Mouse (Mus musculus): ENCODE data around the gene Ifnar1.

Gene Ifnar1

GRCm38 (mm10) chr16:91461773-91462181, 23.3 kb upstream of the Ifnar1 start:
- DNase-seq = no peak

GRCm38 (mm10) chr16:91462644-91463043, 22.4 kb upstream of the Ifnar1 start:
- DNase-seq = peak; percentile 81

- no peak for DNase-seq
These were observed 21.6 kb upstream of the Ifnar1 start for GRCm38 (mm10) chr16:91463400-91463799.

GRCm38 (mm10) chr16:91463836-91464400, 21.1 kb upstream of the Ifnar1 start:
- no peak for DNase-seq

GRCm38 (mm10) chr16:91464594-91465504, 20.2 kb upstream of the Ifnar1 start:
- DNase-seq = peak; percentile 85

GRCm38 (mm10) chr16:91465505-91466240, 19.4 kb upstream of the Ifnar1 start:
- DNase-seq = no peak

- no peak for DNase-seq
These were observed 18.5 kb upstream of the Ifnar1 start for GRCm38 (mm10) chr16:91466566-91466965.

GRCm38 (mm10) chr16:91470470-91470869, 14.6 kb upstream of the Ifnar1 start:
- no peak for DNase-seq

- no peak for DNase-seq
These were observed 13.6 kb upstream of the Ifnar1 start for GRCm38 (mm10) chr16:91471481-91471880.

GRCm38 (mm10) chr16:91475753-91476152, 9.3 kb upstream of the Ifnar1 start:
- DNase-seq = no peak

- DNase-seq = no peak
These were observed 7.0 kb upstream of the Ifnar1 start for GRCm38 (mm10) chr16:91478067-91478466.

- no peak for DNase-seq
These were observed 4.5 kb upstream of the Ifnar1 start for GRCm38 (mm10) chr16:91480517-91480916.

GRCm38 (mm10) chr16:91484387-91484786, 651 bp upstream of the Ifnar1 start:
- peak; percentile 29 for DNase-seq

- DNase-seq = no peak
These were observed 803 bp downstream of the Ifnar1 start for GRCm38 (mm10) chr16:91485841-91486240.

- no peak for DNase-seq
These were observed 3.0 kb downstream of the Ifnar1 start for GRCm38 (mm10) chr16:91488066-91488465.

GRCm38 (mm10) chr16:91490897-91491296, 5.9 kb downstream of the Ifnar1 start:
- DNase-seq = no peak

- DNase-seq = no peak
These were observed 6.4 kb downstream of the Ifnar1 start for GRCm38 (mm10) chr16:91491473-91491872.

- DNase-seq = no peak
These were observed 10.5 kb downstream of the Ifnar1 start for GRCm38 (mm10) chr16:91495501-91495900.

- DNase-seq = no peak
These were observed 11.2 kb downstream of the Ifnar1 start for GRCm38 (mm10) chr16:91496206-91496605.

GRCm38 (mm10) chr16:91496766-91497165, 11.7 kb downstream of the Ifnar1 start:
- DNase-seq = no peak

GRCm38 (mm10) chr16:91498041-91498440, 13.0 kb downstream of the Ifnar1 start:
- peak; percentile 62 for DNase-seq

GRCm38 (mm10) chr16:91504701-91505100, 19.7 kb downstream of the Ifnar1 start:
- DNase-seq = no peak

- no peak for DNase-seq
These were observed 20.1 kb downstream of the Ifnar1 start for GRCm38 (mm10) chr16:91505116-91505601.

Data from kidney, adult 11 months (tissue).